Mouse (Mus musculus) c-Kit-positive CD71-negative TER-119-negative erythroid progenitor cells, embryonic 14.5 days (primary cell): Measurements from ENCODE around the gene Col4a1.
A peak's percentile ranks its signal among the peaks of the same experiment; 100 is the strongest.

Experiments used
- DNase-seq: peaks from one replicate; pipeline ENCODE4 v3.0.0-alpha.2; 2013; ENCODE audit warnings: low read depth

Gene Col4a1

DNA sequence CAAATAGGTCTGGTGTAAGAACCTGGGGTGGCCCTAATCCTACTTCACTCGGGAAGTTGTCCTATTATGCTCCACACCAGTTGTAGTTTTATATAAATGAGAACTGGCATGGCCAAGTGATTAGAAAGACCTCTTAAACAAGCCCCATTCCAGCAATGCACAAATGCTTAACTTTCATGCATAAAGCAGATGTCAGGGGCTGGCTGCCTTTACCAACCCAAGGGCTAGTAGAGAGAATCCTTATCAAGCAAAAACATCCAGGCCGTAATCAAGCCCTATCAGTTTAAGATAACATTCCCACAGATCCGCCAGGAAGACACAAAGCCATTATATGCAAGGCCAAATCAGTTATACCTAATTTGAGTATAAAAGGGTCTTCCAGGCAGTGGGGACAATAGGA lies 46.7 kb downstream of the Col4a1 start:
- DNase-seq = no peak

DNA sequence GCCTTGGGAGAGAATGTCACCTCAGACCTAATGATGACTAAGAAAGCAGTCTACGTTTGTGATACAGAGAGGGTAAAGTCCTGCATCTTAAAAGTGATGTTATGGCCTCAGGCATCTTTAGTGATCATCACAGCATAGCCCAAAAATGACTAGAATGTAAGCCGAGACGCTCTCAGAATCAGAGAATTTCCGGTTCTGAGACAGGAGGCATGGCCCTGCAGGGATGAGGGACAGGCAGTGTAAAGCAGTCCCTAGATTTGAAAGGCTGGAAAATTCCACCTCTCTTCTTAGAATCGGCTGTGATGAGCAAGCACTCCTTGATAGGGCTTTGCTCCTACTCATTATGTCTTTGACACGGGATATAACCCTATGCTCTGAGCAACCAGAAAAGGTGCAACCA lies 48.8 kb downstream of the Col4a1 start:
- DNase-seq = no peak

DNA sequence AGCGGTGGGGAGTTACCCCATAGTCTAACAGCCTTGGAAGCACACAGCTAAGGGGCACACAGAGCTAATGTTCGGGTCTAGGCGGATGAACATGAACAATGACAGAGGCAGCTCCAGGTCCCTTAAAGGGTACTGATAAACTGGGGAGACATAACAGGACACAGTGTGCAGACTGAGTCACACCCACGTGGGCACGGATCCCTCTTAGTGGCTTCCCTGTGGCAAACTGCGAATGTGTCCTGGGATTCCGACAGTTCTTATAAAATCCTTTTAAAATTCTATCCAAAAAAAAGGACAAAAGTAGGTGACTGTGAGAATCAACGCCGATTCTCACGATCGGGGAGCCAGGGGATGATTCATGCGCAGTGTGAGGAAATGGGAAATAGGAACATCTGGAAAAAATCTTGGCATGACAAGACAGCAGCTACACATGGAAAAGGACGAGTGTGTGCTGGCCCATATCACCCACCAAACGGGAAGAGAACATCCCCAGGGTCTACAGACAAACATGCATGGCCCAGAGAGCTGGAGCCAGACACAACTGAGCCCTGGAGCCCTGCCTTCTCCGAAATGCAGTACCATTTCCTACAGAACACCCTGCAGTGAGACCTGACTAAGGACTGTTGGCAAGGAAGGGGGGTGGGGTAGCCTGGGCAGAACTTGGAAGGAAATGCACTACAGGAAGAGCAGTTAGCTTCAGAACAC lies 50.4 kb downstream of the Col4a1 start:
- DNase-seq = no peak

DNA sequence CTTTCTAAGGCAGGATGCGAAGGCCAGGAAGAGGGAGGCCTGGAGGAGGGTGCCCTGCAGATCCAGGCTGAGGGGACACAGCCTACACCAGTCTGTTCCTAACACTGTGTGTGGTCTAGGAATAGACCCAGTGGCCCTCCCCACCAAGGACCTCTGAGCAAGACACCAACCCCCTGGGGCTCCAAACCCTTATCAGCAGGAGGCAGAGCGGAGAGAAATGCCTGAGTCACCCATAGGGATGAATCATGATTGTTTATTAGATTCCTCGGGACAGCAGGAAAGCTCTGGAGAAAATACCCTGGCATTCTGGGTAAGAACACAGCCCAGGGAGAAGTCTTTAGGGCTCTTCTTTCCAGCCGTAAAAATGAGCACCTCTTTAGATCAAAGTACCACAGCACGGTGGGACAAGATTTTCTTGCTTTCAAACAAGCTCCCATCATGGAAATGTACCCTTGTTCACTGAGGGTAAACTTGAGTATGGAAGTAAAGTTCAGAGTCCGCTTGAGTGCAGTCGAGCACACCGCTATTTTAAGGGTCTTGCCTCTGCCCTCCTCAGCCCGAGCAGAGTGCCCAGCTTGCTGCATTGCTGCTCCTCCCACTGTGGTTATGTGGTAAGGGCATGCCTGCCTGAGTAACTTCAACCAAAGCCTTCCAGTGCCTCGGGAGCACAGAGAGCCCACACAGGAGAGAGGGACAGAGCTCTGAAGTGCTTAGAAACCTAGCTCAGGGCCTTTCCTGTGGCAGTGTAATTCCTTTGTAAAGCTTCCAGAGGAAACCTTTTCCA lies 52.6 kb downstream of the Col4a1 start:
- DNase-seq = no peak

GRCm38 (mm10) chr8:11258517-11259136 lies 54.0 kb downstream of the Col4a1 start:
- no peak for DNase-seq

- DNase-seq = no peak
Observed at GRCm38 (mm10) chr8:11257079-11258017, 55.3 kb downstream of the Col4a1 start.

- DNase-seq = no peak
Observed at GRCm38 (mm10) chr8:11256405-11256804, 56.2 kb downstream of the Col4a1 start.

GRCm38 (mm10) chr8:11255680-11256079 lies 56.9 kb downstream of the Col4a1 start:
- DNase-seq = no peak

- DNase-seq = no peak
Observed at GRCm38 (mm10) chr8:11254914-11255530, 57.6 kb downstream of the Col4a1 start.

GRCm38 (mm10) chr8:11254510-11254909 lies 58.1 kb downstream of the Col4a1 start:
- no peak for DNase-seq

- DNase-seq = peak; percentile 48
Observed at GRCm38 (mm10) chr8:11253556-11253955, 59.1 kb downstream of the Col4a1 start.

GRCm38 (mm10) chr8:11253041-11253440 lies 59.6 kb downstream of the Col4a1 start:
- no peak for DNase-seq

DNA sequence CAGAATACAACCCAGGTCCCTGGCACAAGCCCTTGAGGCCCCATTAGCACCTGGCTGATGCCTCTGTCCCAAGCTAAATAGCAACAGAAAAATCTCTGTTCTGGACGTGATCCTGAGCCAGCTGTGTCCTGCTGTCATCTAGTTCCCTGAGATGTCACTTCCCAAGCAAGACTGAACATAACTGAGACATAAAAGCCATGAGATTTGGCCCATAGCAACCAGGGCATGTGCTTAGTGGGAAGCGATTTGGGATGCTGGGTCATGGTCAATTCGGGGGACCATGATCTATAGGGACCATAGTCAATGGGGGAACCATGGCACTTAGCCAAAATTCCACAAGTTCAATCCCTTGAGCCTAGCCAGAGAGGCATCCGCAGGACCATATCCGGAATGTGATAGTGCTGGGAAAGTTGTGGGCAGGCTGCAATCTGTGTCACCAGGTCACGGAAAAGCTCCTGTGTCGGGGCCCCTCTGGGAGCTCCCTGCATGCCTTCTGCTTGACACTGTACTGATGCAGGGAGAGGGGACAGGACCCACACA lies 60.3 kb downstream of the Col4a1 start:
- DNase-seq = no peak

DNA sequence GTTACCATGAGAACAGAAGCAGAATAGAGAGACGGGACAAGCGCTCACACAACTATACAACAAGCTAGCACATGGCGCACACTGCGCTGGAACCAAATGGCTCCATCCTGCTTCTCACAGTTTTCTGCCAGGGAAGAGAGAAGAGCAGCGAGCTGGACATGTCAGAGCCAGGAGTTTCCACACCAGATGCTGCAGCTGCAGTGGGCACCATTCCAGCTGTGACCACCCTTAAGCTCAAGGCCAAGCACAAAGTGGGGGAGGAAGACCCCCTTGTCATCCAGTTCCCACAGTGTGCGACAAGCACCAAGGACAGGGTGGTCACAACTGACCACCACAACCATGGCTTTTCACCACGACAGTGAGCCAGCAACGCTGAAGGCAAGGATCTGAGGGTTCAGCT lies 62.5 kb downstream of the Col4a1 start:
- no peak for DNase-seq

DNA sequence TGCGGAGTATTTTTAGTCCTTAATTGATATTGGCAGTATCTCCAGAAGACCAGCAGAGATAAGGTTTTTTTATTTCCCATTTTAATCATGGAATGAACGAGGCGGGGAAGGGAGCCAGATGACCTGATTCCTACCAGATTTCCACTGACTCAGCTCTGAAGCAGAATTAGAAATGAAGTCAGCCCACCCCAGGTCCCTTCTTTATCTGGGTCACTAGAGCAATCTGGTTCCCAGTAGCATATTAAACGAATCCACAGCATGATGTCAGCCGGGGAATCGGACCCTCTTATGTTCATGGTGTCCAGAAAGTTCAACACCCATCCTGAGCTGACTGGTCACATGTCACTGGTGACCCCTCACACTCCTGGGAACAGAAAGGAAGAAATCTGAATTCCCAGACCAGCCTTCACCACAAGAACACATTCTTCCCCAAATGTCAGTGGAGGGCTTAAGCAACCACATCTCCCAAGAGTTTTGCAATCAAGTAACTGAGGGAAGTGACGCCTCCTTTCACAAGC lies 63.0 kb downstream of the Col4a1 start:
- no peak for DNase-seq

- no peak for DNase-seq
Observed at GRCm38 (mm10) chr8:11248712-11249111, 63.9 kb downstream of the Col4a1 start.

DNA sequence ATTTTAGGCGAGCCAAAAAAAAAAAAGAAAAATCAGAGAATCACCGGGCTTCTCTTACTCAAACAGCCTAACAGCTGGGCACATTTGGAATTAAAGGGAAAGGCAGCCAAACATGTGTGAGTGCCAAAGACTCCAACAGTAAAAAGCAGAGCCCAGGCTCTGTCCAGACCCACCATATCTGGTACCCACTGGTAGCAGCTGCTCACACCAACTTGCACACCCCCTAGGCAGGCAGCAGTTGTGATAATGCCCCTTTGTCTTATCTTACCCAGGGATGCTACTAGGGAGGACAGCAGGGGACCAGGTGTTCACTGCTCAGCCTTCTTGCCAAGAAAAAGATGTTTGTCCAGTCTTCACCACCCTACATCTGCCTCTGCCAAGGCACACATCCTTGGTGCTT lies 71.1 kb downstream of the Col4a1 start:
- no peak for DNase-seq

DNA sequence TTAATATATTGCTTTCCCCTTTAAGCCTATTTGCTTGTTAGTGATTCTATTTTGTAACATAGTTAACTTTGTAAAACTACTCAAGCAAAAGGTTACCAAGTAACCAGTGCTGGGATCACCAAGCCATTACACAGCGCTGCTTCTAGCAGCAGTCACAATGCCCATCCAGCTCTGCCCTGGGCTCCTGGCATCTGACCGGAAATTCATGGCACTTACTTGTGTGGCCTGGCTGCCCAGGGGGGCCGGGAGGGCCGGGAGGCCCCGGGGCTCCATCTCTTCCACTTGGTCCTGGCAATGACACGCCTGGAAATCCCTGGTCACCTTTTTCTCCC lies 77.8 kb downstream of the Col4a1 start:
- DNase-seq = no peak

DNA sequence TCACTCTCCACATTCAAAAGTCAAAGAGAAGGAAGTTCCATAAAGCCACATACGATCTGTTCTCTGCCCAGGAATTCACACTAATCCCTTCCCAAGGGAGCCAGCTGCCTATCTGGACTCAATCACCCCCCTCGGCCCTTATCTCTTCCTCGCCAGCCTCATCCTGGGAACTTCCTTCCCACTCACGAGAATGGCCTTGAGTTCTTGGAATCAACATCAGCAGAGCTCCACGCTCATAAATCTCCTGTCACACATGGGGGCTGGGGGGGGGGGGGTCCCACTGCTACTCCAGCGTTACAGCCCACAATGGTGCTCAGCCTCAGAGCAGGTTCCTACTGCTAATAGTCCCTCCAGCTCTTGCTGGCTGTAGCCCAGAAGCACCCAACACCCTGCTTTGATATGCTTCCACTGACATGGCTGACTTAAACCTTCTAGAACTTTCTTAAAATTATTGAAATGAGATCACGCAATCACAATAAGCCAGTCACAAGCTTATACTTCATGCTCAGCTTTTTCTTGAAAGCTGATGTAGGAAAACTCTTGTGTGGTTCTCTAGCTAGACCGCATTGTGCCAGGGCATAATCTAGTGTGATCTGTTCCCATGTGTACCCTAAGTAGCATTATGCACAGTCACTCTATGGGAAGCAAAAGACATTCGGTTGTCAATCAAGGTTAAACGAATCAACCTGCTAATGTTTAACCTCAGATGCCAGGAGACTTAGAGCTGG lies 78.3 kb downstream of the Col4a1 start:
- DNase-seq = no peak

GRCm38 (mm10) chr8:11233009-11233408 lies 79.6 kb downstream of the Col4a1 start:
- no peak for DNase-seq

- DNase-seq = no peak
Observed at GRCm38 (mm10) chr8:11230277-11230676, 82.3 kb downstream of the Col4a1 start.
